Mouse (Mus musculus): ENCODE measurements around the gene Foxk1.

Gene Foxk1

GRCm38 (mm10) chr5:142387716-142388115 is 13.6 kb upstream of the Foxk1 start:
- no peak for DNase-seq (ENCODE audit: low spot score)

DNA sequence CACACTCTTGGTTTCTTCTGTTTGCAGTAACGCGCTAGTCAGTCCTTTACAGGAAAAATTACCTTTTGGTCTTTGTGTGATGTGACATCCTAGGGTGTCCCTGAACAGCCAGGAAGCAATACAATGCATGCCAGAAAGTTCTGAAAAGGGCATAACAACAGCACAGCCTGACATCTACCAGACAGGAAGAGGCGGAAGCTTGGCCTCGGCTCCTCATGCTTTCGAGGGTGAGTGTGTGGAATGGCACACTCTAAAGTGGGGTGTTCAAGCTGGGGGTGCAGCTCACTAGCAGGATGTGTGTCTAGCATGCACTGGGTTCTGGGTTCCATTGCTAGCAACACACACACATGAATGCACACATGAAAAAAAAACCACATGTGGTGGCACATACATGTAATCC is 9.6 kb upstream of the Foxk1 start:
- DNase-seq (ENCODE audit: low spot score): no peak

DNA sequence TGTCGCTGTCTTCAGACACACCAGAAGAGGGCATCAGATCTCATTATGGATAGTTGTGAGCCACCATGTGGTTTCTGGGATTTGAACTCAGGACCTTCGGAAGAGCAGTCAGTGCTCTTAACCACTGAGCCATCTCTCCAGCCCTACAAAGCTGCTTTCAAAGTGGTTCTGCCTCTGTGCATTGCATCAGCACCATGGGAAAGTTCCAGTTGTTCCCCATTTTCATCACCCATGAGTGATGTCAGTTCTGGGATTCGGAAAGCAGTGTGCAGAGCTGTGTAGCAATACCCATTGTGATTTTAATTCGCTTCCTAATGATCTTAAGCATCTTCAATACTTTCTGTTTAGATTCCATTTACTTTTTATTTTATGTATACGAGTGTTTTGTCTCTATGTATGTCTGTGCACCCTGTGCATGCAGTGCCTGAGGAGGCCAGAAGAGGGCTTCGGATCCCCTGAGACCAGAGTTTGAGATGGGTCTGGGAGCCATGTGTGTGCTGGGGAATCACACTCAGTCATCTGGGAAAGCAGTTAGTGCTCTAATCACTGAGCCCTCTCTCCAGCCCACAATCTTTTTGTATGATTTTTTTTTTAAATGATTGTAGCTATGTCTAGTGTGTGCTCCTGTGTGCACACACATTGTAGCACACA is 6.6 kb upstream of the Foxk1 start:
- no peak for DNase-seq (ENCODE audit: low spot score)

DNA sequence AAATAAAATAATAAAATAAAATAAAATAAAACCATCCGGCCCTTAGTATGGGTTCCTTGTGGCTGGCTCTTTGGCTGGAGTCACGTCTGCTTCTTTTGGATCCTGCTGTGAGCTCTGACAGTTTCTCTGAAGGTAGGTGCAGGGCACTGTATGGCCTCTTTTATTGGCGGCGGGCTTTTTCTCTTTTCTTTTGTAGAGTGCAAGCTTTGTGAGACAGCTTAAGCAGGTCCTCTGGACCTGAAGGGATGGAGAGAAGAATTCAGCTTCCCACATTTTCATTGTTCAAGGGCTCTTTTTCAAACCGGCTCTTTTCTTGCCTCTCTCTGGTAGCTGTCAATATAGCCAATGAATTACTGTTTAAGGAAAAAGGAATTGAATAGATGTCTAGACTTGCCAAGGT is 5.4 kb upstream of the Foxk1 start:
- no peak for DNase-seq (ENCODE audit: low spot score)

DNA sequence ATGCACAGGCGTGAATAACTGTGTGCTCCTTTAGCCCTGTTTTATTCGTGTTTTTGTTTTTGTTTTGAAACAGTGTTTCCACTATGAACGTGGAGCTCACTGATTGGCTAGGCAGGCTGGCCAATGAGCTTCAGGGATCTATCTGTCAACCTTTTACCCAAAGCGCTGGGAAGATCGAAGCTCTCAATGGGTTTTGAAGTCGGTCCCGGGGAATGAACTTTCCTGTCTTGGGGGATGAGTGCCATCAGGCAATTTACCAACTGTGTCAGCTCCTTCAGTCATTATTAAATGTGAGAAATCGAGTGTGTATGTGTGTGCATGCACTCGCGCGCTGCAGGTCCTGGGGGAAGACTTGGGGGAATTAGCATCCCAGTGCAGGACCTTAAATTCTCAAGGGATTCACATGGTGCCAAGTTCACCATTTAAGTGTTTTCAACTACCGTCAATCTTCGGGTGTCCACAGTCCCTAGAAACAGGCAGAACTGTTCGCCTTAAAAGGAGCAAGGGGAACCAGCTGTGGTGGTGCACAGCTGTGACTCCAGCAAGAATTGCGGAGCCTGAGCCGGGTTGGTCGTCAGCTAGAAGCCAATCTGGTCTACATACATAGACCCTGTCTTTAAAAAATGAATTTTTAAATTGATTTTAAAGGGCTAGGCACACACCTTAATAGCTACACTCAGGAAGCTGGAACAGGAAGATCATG is 965 bp upstream of the Foxk1 start:
- no peak for DNase-seq (ENCODE audit: low spot score)

GRCm38 (mm10) chr5:142401641-142402625 is 636 bp downstream of the Foxk1 start:
- peak; percentile 51 for DNase-seq (ENCODE audit: low spot score)

GRCm38 (mm10) chr5:142403694-142404093 is 2.4 kb downstream of the Foxk1 start:
- no peak for DNase-seq (ENCODE audit: low spot score)

- DNase-seq (ENCODE audit: low spot score): no peak
Observed at GRCm38 (mm10) chr5:142404307-142404706, 3.0 kb downstream of the Foxk1 start.

- no peak for DNase-seq (ENCODE audit: low spot score)
Observed at GRCm38 (mm10) chr5:142405426-142405825, 4.1 kb downstream of the Foxk1 start.

- no peak for DNase-seq (ENCODE audit: low spot score)
Observed at GRCm38 (mm10) chr5:142406401-142406800, 5.1 kb downstream of the Foxk1 start.

DNA sequence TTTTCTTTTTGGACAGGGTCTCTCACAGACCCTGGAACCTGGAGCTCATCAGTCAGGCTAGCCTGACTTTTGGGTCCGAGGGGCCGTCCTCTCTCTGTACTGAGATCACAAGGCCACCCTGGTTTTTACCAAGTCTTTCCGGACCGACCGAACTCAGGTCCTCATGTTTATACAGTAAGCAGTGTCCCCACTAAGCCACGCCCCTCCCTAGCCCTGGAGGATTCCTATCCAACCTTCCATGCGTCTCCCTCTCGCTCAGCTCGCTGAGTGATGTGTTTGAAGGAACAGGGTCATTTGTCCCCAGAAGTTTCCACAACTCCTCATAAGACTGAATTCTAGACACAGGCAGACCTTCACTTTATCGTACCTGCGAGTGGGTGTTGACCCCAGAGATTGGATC is 5.6 kb downstream of the Foxk1 start:
- DNase-seq (ENCODE audit: low spot score): no peak

- DNase-seq (ENCODE audit: low spot score): no peak
Observed at GRCm38 (mm10) chr5:142407381-142407780, 6.1 kb downstream of the Foxk1 start.

- no peak for DNase-seq (ENCODE audit: low spot score)
Observed at GRCm38 (mm10) chr5:142409169-142409568, 7.9 kb downstream of the Foxk1 start.

GRCm38 (mm10) chr5:142410348-142410747 is 9.1 kb downstream of the Foxk1 start:
- no peak for DNase-seq (ENCODE audit: low spot score)

DNA sequence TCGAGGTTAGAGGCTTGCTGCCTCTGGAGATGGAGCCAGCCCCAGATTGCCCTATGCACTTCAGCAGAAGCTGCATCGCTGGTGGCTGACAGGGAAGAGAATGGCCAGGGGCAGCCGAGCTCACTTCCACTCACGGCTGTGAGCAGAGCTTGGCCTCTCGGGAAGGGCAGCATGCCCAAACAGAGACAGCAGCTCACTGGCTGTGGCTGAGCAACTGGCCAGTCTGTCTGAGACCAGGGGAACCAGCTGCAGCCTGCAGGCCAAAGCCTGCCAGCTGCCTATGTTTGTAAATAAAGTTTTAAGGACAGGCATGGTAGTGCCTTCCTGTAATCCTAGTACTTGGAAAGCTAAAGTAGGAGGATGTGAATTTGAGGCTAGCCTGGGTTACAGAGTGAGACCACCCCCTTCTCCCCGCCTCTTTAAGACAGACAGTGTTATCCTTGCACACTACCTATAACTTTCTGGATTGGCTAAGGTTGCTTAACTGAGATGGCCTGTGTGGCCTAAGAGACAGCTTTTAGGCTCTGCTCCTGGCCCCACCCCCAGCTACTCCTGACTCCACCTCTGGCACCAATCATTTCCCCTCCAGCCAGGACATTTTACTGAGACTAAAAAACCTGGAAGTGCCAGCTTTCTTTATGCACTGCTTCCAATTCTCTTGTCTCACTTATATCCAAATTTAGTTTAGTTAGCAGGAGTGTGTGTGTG is 11.5 kb downstream of the Foxk1 start:
- DNase-seq (ENCODE audit: low spot score): peak; percentile 76

- DNase-seq (ENCODE audit: low spot score): no peak
Observed at GRCm38 (mm10) chr5:142413723-142414445, 12.6 kb downstream of the Foxk1 start.

DNA sequence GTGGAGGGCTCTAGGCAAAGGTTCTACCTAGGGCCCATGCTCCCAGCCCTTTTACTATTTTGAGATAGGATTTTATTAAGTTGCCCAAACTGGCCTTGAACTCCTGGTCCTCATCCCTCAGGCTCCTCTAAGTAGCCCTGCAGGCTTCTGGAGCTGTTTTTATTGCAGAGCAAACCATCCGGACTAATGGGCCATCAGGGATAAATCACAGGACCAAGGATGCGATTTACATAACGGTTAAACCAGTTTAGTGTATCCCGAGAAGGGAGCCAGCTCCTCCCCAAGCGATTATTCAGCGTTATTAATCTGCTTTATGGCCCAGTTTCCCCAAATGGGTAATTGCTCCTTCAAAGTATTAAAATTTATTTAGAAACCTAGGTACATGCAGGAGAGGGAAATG is 14.1 kb downstream of the Foxk1 start:
- DNase-seq (ENCODE audit: low spot score): no peak

- DNase-seq (ENCODE audit: low spot score): peak; percentile 90
Observed at GRCm38 (mm10) chr5:142416070-142416775, 14.9 kb downstream of the Foxk1 start.

GRCm38 (mm10) chr5:142417104-142417503 is 15.8 kb downstream of the Foxk1 start:
- DNase-seq (ENCODE audit: low spot score): no peak

DNA sequence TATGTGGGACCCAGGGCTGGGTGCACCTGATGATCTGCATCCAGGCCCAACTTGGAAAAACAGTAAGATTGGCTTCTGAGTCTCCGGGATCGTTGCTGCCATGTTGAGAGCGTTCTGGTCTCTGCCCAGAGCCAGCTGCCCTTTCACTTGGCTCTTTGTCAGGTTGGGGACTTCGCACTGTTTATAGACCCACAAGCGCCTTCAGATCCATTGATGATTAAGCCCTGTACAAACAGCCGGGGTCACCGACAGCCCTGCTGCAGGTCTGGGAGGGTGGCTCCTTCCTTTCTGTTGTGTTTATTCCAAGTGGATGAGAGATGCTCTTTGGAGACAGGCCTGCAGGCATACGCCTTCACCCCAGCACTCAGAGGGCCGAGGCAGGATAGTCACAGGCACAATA is 16.6 kb downstream of the Foxk1 start:
- DNase-seq (ENCODE audit: low spot score): no peak

GRCm38 (mm10) chr5:142418419-142418818 is 17.1 kb downstream of the Foxk1 start:
- no peak for DNase-seq (ENCODE audit: low spot score)

All from MN1 (cell line).